Mouse (Mus musculus): ENCODE results near the gene Hoxa10.

Gene Hoxa10

DNA sequence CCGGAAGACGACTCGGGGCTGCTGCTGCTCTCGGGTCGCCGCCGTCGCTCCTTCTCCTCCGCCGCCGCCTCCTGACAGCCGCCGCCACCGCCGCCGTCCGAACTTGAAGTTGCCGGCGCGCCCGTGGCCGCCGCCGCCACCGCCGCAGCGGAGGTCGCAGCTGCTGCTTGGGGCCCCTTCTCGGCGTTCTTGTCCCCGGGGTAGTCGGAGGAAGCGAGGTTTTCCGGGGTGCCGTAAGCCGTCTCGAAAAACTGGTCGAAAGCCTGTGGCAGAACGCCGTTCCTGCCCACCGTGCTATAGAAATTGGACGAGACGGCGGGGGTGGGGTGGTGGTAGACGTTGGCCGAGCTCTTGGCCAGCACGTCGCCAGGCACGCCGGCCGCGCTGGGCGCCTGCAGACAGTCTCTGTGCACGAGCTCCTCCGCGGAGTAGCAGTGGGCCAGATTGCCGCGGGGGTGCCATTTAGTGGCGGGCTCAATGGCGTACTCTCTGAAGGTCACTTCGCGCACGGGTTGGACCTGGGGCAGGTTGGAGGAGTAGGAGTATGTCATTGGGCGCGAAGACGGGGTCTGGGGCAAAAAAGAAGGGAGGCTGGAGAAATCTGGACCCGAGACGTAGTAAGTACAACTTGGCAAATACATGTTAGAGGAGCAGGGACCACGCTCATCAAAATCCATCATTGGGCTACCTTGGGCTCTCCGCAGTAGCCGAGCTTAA lies 4.5 kb upstream of the Hoxa10 start:
- DNase-seq: peak; percentile 69 to 74

DNA sequence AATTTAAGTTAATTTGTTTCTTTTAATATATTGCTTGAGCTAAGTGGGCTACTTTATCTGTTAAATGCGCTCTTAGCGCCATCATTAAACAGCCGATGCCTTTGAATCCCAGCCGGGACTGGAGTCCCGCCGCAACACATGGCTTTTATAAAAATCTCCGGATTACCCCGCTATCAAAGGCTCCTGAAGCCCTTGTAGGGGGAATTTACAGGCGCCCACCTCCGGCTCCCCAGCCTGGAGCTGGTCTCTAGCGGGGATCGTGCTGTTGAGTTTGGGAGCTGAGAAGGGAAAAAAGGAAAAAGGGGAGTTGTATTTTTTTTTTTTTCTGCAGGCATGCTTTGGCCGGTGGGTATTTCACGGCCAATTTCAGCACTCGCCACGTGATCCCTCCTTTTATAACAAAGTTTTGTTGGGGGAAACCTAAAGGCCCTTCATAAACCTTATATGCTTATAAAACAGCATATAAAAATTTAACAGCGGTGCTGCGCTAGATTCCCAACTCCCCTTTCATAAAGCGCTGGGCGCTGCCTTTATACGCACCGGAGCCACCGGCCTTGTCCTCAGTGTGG lies 3.9 kb upstream of the Hoxa10 start:
- peak in 1 of 2 experiments; percentile 32 for DNase-seq

- peak; percentile 61 to 76 for DNase-seq
These were observed 3.0 kb upstream of the Hoxa10 start for GRCm38 (mm10) chr6:52243681-52244121.

GRCm38 (mm10) chr6:52242801-52243332 lies 2.2 kb upstream of the Hoxa10 start:
- DNase-seq: peak; percentile 40 to 58

GRCm38 (mm10) chr6:52241001-52241621 lies 457 bp upstream of the Hoxa10 start:
- peak in 1 of 2 experiments; percentile 50 for DNase-seq

DNA sequence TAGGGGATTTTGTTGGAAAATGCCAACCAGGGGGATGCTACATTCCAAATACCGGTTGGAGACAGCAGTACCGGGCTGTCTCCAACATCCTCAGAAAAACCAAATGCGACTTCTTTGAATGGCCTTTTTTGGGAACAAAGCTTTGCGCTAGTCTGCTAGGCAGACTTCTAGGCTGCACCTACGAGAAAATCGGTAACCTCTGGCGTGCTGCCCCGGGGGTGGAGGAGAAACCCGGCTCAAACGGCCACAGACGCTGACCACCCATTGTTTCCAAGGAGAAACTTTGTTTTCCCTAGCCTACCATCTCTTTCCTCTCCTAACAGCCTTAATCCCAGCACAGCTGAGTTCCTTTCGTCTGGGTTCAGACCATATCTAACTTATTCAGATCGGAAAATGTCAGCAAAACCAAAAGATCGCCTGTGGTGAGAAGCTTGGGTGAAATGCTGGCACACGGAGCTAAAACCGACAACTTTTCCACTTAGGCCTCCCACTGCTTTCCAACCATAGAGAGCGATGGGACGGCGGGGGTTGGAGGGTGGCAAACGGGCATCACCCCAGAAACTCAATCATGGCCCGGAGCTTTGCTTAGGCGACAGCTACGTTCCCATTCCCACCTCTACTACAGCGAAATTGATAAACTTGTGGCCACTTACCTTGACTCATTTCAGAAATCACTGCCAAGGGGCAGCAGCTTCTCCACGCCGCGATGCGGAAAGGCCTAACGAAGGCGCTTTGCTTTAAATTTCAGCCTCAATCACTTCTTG lies 847 bp downstream of the Hoxa10 start:
- peak; percentile 55 to 64 for DNase-seq

DNA sequence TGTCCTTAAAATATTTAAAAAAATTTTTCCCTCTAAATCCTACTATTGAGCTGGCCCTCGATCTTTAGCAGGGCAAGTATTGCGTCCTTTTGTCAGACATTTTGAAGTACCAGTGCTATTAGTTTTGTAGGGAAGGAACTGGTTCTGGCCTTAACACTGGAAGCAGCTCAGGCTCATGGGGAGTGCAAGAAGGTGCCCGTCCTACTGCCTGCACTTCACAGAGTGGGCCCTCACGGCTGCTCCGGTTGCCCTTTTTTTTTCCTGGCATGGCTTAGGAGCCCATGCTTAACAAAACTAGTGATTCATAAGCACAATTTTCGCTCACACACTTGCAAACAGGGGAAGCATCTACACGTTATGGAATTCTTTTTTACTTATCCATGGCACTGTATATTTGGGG lies 1.7 kb downstream of the Hoxa10 start:
- DNase-seq: peak; percentile 40 to 54

DNA sequence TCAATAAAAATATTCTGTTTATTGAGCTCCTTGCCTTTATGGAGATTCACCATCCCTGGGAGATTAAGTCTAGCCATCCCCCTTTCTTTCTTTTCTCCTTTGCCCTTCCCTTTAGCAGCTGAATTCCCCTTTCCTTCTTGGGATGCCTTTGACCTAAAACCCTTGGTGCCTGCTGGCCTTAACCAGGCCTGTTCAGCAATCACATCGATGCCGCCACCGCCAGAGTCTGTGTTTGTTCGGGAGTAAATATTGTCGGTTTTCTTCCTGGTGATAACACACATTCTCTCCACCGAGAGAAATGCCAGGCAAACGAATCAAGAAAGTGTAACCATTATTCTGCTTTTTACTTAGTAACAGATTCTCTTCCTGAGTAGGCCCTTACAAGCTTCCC lies 2.5 kb downstream of the Hoxa10 start:
- peak; percentile 39 to 52 for DNase-seq

- DNase-seq: peak; percentile 34 to 51
These were observed 3.1 kb downstream of the Hoxa10 start for GRCm38 (mm10) chr6:52237346-52238154.

DNA sequence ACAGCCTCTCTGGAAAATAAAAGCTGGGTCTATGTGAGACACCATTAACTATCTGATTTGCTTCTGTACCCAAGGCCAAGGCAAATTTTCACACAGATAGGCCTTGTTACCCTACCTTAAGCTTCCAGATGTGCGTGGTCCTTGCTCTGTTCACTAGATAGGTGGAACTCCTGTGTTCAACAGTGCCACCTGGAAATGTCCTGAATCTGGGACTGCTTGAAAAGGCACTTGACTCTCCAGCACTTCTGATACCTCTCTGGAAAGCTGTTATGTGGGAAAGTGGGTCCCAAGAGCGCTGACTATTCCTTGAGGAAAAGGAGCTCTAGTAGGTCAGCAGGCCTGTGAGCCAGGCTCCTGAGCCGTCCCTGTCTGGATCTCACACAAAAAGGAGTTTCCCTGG lies 3.8 kb downstream of the Hoxa10 start:
- DNase-seq: peak in 1 of 2 experiments; percentile 41

- peak; percentile 16 to 45 for DNase-seq
These were observed 4.8 kb downstream of the Hoxa10 start for GRCm38 (mm10) chr6:52235866-52236265.

- DNase-seq: peak in 1 of 2 experiments; percentile 27
These were observed 5.4 kb downstream of the Hoxa10 start for GRCm38 (mm10) chr6:52235267-52235666.

DNA sequence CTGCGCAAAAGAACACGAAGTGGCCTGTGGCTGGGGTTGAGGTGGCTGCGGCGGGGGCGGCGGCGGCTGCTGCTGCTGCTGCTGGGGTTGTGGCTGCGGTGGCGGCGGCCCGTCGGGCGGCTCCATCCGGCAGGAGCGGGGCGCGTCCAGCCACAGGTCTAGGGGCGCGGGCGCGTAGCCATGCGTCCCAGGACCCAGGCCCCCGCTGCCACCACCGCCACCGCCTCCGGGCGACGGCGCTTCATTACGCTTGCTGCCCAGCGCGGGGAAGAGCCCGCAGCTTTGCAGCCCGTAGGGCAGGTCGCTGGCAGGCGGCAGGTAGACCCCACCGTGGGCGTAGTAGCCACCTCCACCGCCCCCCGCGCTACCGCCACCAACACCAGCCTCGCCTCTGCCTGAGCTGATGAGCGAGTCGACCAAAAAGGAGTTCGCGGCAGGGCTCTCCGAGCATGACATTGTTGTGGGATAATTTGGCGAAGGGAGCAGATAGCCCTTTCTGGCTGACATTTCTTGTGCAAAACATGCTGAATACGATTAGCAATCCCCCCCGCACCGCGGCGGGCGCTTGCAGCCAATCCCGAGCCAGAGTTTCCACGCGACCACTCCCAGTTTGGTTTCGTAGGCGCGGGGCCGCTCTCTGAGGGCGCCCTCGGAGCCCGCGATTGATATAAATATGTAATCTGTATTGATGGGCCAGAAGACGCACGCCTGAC lies 6.1 kb downstream of the Hoxa10 start:
- DNase-seq: peak; percentile 88 to 93

- peak; percentile 92 to 95 for DNase-seq
These were observed 6.9 kb downstream of the Hoxa10 start for GRCm38 (mm10) chr6:52233546-52234427.

DNA sequence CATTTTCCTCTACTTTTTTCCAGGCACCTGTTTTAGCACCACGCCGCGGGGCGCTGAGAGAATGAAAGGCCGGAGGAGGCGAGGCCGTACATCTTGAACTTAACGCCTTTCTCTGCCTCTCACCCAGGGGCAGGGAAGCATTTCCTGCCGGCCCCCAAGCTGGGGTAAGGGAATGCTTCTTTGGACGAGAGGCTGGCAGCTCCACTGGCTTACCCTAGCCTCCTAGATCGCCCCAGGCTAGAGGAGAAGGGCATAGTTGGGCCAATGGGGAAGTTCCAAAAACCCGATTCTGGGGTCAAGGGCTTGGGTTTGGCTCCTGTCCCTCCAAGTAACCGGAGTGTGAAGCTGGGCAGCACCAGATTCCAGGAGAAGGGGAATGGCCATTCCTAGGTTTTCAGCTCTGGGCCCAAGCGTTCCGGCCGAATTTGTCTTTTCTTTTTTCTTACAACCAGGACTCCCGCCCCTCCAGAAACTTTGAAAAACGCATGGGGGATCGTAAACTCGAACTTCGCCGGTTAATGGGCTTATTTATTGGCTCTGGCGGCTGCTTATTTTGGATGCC lies 7.6 kb downstream of the Hoxa10 start:
- no peak for DNase-seq

GRCm38 (mm10) chr6:52232568-52232965 lies 8.1 kb downstream of the Hoxa10 start:
- DNase-seq: peak; percentile 71 to 79

DNA sequence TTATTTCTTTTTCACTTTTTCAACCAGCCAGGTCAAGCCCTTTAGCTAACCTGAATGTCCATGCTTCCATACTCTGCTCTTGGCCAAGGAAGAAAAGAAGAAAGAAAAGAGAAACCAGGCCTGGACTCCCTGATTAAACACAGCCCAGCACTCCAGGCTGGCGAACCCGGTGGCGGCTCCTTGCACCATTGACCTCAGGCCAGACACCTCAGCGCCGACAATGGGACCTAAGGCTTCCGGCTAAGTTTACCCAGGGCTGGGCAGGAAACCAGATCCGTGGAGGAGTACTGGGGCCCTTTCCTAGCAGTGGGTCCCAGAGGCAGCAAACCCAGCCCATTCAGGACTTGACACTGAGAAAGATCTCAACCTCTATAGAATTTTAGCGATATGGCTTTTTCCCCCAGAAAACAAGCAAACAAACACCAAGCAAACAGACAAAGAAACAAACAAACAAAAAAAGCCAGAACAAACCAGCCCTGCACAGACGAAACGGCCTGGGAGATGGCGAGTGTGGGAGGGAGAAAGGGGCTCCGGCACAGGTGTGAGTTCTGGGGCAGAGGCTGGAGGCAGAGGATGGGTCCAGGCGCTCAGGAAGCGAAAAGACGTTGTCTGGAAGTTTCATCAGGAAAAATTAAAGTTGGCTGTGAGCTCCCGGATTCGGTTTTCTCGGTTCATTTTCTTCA lies 8.6 kb downstream of the Hoxa10 start:
- DNase-seq: peak; percentile 73 to 83

- DNase-seq: peak; percentile 80 to 89
These were observed 10.0 kb downstream of the Hoxa10 start, which contains the start of gene Hoxa9 for GRCm38 (mm10) chr6:52230516-52231165. Gene Hoxa9, minus strand, starts transcription at chr6:52231089.
